Mouse (Mus musculus) leukemia stem cell, adult 10-12 weeks (primary cell): ENCODE data around the gene Leprot. TPM values are rescaled to one million over a fixed set of nuclear protein-coding genes. Genes with fewer than 3 reads are reported as not detected.

ENCODE experiments used
- polyA plus RNA-seq: library from polyadenylated mRNA; stranded (reverse); fragments of >175 nt; gene quantifications from 2 replicates; pipeline ENCODE4 v1.2.3, GENCODE M21; 2012; ENCODE audit warnings: low replicate concordance

Leprot gene
- polyA plus RNA-seq: 3.2 and 16.4 TPM in 2 replicates

GRCm38 (mm10) chr4:101647196-101647905 lies at the start of gene Leprot:
Gene Leprot (plus strand): TSS chr4:101647718.

Other genes starting within 250 kb of the Leprot start
- gene Ak4, start 228.4 kb upstream of the Leprot start, polyA plus RNA-seq: 0.16 and 3.2 TPM in 2 replicates
- 2.4 and 22.6 TPM in 2 replicates for gene Dnajc6, start 151.1 kb upstream of the Leprot start, polyA plus RNA-seq
- gene Lepr, start 69.7 kb downstream of the Leprot start, polyA plus RNA-seq: 0.17 and 0.23 TPM in 2 replicates
- gene B020004J07Rik, start 196.3 kb downstream of the Leprot start, polyA plus RNA-seq: not detected in 2 replicates
- not detected in 2 replicates for gene C130073F10Rik, start 246.1 kb downstream of the Leprot start, polyA plus RNA-seq